Mouse (Mus musculus): ENCODE results near the gene Il24.

- no peak for TF ChIP-seq CTCF (IDR thresholded peaks at IDR 0.05; ENCODE audit: borderline replicate concordance, extremely low read depth, insufficient read depth, insufficient read length)
- TF ChIP-seq POLR2A (IDR thresholded peaks at IDR 0.05; ENCODE audit: borderline replicate concordance, extremely low read depth, insufficient read depth, insufficient read length, poor library complexity, severe bottlenecking): no peak
Measured at GRCm38 (mm10) chr1:130855723-130856122, 31.5 kb downstream of the Il24 start.
